Mouse (Mus musculus): ENCODE data around the gene Cir1. TPM values are rescaled to one million over a fixed set of nuclear protein-coding genes. Genes with fewer than 3 reads are reported as not detected.
A peak's percentile ranks its signal among the peaks of the same experiment; 100 is the strongest.

Gene Cir1
- total and polyA plus RNA-seq, 3 experiments: 3.8 to 14.3 (median 5.2) TPM

DNA sequence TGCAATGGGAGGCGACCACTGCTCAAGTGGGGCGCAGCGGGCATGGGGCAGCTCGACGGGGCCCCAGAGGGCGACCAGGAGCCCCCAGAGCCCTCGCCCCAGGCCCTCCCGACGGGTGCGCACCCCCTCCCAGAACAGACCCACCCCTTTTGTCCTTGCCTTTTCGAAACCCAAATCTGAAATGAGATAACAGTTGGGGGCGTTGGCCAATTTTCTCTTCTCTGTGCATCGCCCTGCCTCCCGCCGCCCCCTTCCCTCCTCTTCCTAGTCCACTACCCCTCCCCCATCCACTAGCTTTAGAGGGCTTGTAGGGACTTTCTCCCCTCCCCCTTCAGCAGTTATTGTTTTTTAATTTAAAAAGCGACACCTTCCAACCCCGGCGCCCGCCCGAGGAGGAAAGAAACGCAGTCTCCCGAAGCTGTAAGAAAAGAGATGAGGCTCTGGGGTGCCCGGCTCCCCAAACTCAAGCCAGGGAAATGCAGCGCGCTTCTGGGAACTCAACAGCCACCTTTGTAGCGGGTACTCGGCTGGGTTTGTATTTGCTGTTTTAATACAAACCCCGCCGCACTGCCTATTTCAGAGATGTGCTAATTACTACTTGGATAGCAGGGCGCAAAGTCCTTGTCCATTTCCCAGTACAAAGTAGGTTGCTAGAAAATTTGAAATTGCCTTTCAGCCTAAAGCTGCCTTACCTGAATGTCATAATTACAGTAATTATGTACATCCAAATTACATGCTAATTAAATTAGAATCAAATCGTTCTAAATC is 33.0 kb downstream of the Cir1 start:
- no peak for DNase-seq (ENCODE audit: extremely low read depth)
- Histone ChIP-seq H3K4me2 (ENCODE audit: insufficient read depth, low read depth, poor library complexity, severe bottlenecking) (peak overlapping the region; percentile 56; the same call in 1 of the 2 replicates), H3K4me3 (replicated peaks in 1 of 3; ENCODE audit: low read depth in 2 of 3, low read length in 2 of 3, poor library complexity in 1 of 3) (peak overlapping the region in 1 of 3 experiments; percentile 11), H3K9me3 (replicated peaks; ENCODE audit: low read length) (no peaks in the 10 kb centered on the region), H3K36me3 (replicated peaks in 1 of 2; ENCODE audit: control insufficient read depth in 1 of 2, insufficient read depth in 1 of 2, low read length in 1 of 2) (no peaks in the 10 kb centered on the region), H3K27ac (ENCODE audit: insufficient read depth, low read depth) (no peak overlapping the region), H3K4me1 (ENCODE audit: control insufficient read depth in 1 of 2, insufficient read depth in 2 of 2) (peaks cover 0 to 5% of the 10 kb centered on the region in 2 experiments; a peak in 1 of 4 replicates), H3K9ac (ENCODE audit: insufficient read depth, low read depth) (no peak overlapping the region), H3K79me2 (replicated peaks; ENCODE audit: control insufficient read depth, extremely low read depth, insufficient read depth, poor library complexity, severe bottlenecking) (no peaks in the 10 kb centered on the region), H3K27me3 (replicated peaks) (peaks cover 21% of the 10 kb centered on the region)
- in situ Hi-C loops (cut with MboI; ENCODE audit: low pct_ligation_motif_present, low pct_unique_long_range_greater_than_20kb, low sequenced_read_pairs): loop anchor here (10.0 to 25.0 kb wide), 5 partner anchors 115 to 765 kb away; no protein-coding TSS in a partner anchor
- dilution Hi-C loops (cut with MboI; ENCODE audit: extremely low pct_ligation_motif_present, extremely low pct_unique_long_range_greater_than_20kb, low sequenced_read_pairs): no loop called here
- TF ChIP-seq CTCF (conservative IDR thresholded peaks at IDR 0.05 in 1 of 2, IDR thresholded peaks at IDR 0.05 in 1 of 2; ENCODE audit: low read depth in 2 of 2, low read length in 2 of 2) (no peak), USF1 (IDR thresholded peaks at IDR 0.05; ENCODE audit: low read depth, low read length) (no peak), TBP (conservative IDR thresholded peaks at IDR 0.05; ENCODE audit: low read depth, low read length) (no peak), UBTF (IDR thresholded peaks at IDR 0.05; ENCODE audit: low read depth, low read length) (no peak), SMC3 (IDR thresholded peaks at IDR 0.05; ENCODE audit: low read depth, low read length) (no peak), ETS1 (conservative IDR thresholded peaks at IDR 0.05; ENCODE audit: low read depth, low read length) (no peak), GABPA (IDR thresholded peaks at IDR 0.05; ENCODE audit: insufficient replicate concordance, low read depth, low read length) (no peak), RAD21 (IDR thresholded peaks at IDR 0.05; ENCODE audit: low read depth, low read length) (no peak), ELF1 (IDR thresholded peaks at IDR 0.05; ENCODE audit: low read depth, low read length) (no peak), TCF12 (IDR thresholded peaks at IDR 0.05; ENCODE audit: low read depth, low read length) (no peak), ZKSCAN1 (IDR thresholded peaks at IDR 0.05; ENCODE audit: borderline replicate concordance, low read depth, low read length) (no peak)

DNA sequence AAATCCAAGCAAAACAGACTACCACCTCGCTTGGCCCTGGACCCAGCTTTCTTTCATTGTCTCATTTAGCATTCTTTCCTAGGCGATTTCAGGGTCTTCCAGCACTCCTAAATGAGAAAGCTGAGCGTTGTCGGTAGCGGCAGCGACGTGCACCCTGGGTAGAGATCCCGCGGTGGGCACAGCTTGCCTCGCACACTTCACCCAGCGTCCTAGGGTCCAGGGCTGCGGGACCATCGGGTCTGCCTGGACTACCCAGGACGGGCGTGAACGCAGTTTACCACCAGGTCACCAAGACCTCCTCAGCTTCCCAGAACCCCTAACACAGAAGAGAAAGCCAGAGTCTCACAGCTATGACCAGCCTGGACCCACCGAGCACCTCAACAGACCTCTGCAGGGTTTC is 33.6 kb downstream of the Cir1 start:
- Histone ChIP-seq H3K36me3 (replicated peaks in 1 of 2; ENCODE audit: control insufficient read depth in 1 of 2, insufficient read depth in 1 of 2, low read length in 1 of 2) (no peaks in the 10 kb centered on the region), H3K4me3 (replicated peaks in 1 of 3; ENCODE audit: low read depth in 2 of 3, low read length in 2 of 3, poor library complexity in 1 of 3) (peak overlapping the region in 2 of 3 experiments; percentile 11 to 15), H3K9ac (ENCODE audit: insufficient read depth, low read depth) (no peak overlapping the region), H3K79me2 (replicated peaks; ENCODE audit: control insufficient read depth, extremely low read depth, insufficient read depth, poor library complexity, severe bottlenecking) (no peaks in the 10 kb centered on the region), H3K4me2 (ENCODE audit: insufficient read depth, low read depth, poor library complexity, severe bottlenecking) (peak overlapping the region; percentile 56), H3K27me3 (replicated peaks) (peaks cover 25% of the 10 kb centered on the region), H3K27ac (ENCODE audit: insufficient read depth, low read depth) (no peak overlapping the region), H3K9me3 (replicated peaks; ENCODE audit: low read length) (peaks cover 1% of the 10 kb centered on the region), H3K4me1 (ENCODE audit: control insufficient read depth in 1 of 2, insufficient read depth in 2 of 2) (peaks cover 0 to 5% of the 10 kb centered on the region in 2 experiments; a peak in 1 of 4 replicates)
- in situ Hi-C loops (cut with MboI; ENCODE audit: low pct_ligation_motif_present, low pct_unique_long_range_greater_than_20kb, low sequenced_read_pairs) (loop anchor here (25.0 kb wide), 2 partner anchors 317 to 642 kb away; no protein-coding TSS in a partner anchor), dilution Hi-C loops (cut with MboI; ENCODE audit: extremely low pct_ligation_motif_present, extremely low pct_unique_long_range_greater_than_20kb, low sequenced_read_pairs) (no loop called here)
- DNase-seq (ENCODE audit: extremely low read depth): no peak
- TF ChIP-seq USF1 (IDR thresholded peaks at IDR 0.05; ENCODE audit: low read depth, low read length): no peak
- TF ChIP-seq BHLHE40 (IDR thresholded peaks at IDR 0.05; ENCODE audit: low read depth, low read length): no peak
- TF ChIP-seq MEF2A (IDR thresholded peaks at IDR 0.05; ENCODE audit: borderline replicate concordance, low read depth, low read length): no peak
- TF ChIP-seq ETS1 (conservative IDR thresholded peaks at IDR 0.05; ENCODE audit: low read depth, low read length): no peak
- TF ChIP-seq SIN3A (IDR thresholded peaks at IDR 0.05; ENCODE audit: low read length): no peak
- no peak for TF ChIP-seq GABPA (IDR thresholded peaks at IDR 0.05; ENCODE audit: insufficient replicate concordance, low read depth, low read length)
- no peak for TF ChIP-seq JUND (conservative IDR thresholded peaks at IDR 0.05; ENCODE audit: low read depth, low read length)
- no peak for TF ChIP-seq RAD21 (IDR thresholded peaks at IDR 0.05; ENCODE audit: low read depth, low read length)
- no peak for TF ChIP-seq CHD1 (IDR thresholded peaks at IDR 0.05; ENCODE audit: low read depth, low read length)

Data from CH12.LX (cell line).